Mouse (Mus musculus) heart, postnatal 4 days (tissue): ENCODE measurements around the gene Ensa. TPM values are rescaled to one million over a fixed set of nuclear protein-coding genes. Genes with fewer than 3 reads are reported as not detected.
"Not testable (repeated sequence)": the region's sequence is repeated elsewhere in the genome, so short reads cannot be mapped to it uniquely, and the experiment has no call there.

Source experiments
- DNase-seq: peaks from one replicate; pipeline ENCODE4 v3.0.0; 2021
- total RNA-seq, 2 experiments: library from RNA; stranded (reverse); gene quantifications; 2 replicates each; pipeline ENCODE4 v1.2.3; 2021

Gene Ensa
- 10 to 100 TPM; 49.2 to 50.5 TPM for total RNA-seq

DNA sequence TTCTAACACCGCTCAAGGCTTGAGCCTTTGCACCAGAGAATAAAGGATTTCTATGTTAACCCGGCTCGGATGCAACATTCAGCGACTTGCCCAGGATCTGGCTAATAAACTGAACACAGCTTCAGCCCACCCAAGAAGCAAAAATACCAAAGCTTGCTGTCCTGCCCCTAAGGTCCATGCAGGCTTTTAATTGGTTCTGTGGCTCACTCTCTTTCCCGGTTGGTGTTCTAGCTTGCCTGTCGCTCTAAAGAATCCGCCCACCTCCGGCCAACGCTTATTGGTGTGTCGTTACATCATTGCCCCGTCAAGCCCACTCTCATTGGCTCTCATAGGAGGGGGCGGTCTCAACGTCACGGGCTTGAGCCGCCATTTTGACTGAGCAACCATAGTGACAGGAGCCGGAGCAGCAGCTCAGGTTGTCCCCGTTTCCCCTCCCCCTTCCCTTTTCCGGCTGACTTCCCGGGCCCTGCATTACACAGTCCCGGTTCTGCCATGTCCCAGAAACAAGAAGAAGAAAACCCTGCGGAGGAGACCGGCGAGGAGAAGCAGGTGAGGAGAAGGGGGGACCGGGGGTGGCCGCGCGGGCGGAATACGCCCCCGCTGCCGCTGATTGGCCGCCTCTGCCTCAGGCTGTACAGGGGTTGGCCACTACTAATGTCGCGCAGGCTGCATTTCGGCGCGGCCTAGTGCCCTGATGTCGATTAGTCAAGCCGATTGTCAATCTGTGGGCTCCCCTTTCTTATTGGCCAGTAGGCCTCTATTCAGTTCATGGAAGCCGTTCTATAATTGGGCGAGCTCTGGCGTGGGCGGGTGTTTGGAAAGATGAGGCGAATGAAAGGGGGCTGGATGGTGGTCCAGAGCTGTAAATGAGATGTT, at the start of gene Ensa:
Gene Ensa (plus strand): TSS at position 366 of the 876 bp plus-strand sequence.
- peak; percentile 97 for DNase-seq

DNA sequence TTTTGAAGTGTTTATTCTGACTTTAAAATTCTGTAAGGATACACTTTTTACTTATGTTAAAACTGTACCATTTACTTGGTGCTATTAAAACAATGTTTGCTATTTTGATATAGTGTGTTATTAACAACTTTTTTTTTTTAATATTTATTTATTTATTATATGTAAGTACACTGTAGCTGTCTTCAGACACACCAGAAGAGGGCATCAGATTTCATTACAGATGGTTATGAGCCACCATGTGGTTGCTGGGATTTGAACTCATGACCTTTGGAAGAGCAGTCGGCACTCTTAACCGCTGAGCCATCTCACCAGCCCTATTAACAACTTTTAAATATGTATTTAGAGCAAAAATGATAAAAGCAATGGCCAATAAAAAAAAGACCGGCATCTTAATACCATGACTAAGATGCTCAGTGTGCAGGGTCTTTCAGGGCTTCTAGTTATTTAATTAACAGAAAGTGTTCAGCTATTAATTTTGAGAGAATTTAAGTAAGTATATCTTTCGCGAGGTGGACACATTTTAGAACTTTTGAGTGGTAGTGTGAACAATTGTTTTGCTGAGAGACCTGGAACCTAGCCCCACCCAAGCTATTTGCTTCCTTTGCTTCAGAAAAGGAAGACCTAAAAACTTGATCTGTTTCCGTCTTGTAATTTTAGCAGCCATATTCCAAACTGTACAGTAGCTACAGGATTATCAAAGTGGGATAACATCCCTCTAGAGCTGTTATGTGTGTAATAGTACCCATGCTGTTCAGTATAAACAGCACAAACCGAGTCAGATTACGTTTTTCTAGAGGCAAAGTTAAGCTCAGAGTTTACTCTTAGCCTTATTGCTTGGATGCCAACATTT, 36.8 kb upstream of the Ensa start:
- DNase-seq = no peak

DNA sequence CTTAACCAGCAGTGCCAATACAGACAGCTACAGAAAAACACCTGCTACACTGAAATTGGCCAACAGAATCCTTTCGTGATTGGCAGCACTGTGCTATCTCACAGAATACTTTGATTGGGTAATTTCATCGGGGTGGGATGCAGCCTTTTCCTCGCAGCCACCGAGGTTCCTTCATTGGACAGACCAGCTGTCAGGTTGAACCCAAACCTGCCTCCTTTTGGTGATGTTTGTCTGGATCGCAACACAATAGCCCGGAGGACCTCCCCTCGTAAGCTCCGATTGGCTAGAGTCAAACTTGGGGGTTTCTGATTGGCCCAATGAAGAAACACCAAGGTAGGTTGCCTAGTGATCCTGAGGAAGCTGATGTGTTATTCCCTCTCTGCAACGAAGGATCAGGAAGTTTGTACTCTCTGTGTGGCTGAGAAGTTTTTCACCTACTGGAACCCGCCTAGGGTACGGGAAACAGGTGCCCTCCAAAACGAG, 36.1 kb upstream of the Ensa start, which contains the start of gene Golph3l:
Gene Golph3l (plus strand): TSS at position 331 of the 483 bp plus-strand sequence.
- peak; percentile 95 for DNase-seq

GRCm38 (mm10) chr3:95598734-95599133, 26.1 kb upstream of the Ensa start:
- no peak for DNase-seq

DNA sequence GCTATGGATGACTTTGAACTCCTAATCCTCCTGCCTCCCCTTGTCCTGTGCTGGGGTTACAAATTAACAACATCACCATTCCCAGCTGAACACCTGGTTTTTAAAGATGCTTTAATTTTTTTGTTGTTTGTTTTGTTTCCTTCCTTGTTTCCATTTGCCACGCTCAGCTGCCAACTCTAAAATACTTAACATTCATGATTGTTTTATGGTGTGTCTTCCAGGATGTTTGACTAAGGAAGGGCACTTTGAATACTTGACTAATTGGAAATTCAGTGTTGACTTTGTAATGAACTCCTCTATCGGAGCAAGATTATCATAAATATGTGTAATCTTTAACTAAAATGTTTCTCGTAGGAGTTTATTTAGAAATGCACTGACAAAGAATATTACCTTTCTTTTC, 23.5 kb upstream of the Ensa start:
- DNase-seq = no peak

DNA sequence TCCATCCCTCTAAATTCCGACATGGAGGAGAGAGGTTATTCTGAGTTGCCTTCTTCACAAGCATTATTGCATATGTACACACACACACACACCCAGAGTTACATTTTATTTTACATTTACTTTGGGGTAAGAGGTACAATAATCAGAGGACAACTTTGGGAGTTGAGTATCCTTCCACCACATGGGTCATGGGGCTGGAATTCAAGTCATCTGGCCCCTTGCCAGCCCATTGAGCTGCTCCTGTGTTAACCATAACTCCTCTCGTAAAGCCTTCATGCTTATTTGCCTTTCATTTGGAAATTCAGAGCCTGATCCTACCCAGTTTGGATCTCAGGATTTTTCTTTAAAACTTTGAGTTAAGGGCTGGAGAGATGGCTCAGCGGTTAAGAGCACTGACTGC, 18.7 kb upstream of the Ensa start:
- peak; percentile 38 for DNase-seq

DNA sequence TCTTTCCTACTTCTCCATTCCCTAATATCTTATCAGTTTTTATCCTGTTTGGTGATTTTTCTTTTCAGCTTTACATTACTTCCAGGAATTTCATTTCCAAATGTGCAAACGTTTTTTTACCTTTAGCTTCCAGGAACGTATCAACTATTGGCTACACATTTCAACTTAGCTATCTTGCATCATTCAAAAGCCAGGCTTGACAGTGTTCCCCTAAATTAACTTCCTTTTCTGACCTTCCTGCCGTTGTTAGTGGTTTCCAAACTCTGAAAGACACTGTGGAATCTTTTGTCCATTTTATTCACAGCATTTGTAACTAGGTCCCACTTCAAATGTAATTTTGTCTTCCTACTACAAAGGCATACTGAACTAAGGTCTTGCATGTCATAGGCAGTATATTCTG, 15.6 kb upstream of the Ensa start:
- no peak for DNase-seq

DNA sequence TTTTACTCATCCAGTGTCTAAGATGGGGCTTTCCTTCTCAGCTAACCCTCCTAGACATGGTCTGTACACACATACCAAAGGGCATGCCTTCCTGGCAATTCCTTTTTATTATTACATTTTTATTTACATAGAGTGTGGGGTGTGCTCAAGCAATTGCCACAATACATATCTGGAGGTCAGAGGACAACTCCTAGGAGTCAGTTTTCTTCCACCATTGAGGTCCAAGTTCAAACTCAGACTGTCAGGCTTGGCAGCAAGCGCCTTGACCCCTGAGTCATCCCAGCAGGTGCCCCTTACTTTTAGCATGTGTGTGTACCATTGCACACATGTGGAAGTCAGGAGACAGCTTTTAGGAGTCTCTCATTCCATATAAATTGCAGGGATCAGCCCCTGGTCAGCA, 10.8 kb upstream of the Ensa start:
- no peak for DNase-seq

DNA sequence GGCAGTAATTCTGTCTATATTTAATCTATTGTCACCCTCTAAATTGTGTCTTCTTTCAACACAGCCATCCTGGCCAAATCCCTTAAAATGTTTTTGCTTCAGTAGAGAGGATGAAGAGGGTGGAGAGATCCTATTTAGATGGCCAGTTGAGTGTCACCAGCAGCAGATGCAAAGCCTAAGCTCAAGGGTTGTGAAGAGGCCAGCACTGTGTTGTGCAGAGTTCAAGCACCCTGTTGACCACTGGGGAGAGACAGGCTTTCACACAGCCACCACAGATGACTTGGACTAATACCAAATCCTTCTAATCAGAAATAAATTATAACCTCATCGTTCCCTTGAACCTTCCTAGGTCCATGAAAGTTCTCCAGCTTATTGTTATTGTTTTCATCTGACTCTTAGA, 6.3 kb upstream of the Ensa start:
- DNase-seq = no peak

DNA sequence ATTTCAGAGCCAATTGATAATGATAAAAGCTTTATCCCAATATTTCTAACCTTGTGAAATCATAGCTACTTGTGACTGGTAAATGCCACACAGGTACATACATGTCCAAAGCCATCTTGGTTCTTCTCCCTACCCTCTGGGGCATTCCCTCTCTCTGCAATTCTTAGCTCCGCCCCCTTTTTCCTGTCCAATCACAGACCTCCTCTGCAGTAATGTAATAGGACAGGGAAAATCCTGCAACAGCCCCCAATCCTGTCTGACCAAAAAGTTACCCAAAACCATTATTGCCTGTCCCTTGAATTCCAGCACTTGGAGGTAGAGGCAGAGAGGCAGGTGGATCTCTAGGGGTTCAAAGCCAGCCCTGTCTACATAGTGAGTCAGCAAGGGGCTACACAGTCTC, 3.6 kb upstream of the Ensa start:
- no peak for DNase-seq

DNA sequence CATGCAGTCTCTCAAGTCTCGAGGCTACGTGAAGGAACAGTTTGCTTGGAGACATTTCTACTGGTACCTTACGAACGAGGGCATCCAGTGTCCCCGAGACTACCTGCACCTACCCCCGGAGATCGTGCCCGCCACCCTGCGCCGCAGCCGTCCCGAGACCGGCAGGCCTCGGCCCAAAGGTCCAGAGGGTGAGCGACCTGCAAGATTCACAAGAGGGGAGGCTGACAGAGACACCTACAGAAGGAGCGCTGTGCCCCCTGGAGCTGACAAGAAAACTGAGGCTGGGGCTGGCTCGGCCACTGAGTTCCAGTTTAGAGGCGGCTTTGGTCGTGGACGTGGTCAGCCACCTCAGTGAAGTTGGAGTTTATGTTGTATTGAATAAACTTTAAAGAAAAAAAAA, 2.4 kb upstream of the Ensa start:
- not testable (repeated sequence) for DNase-seq

GRCm38 (mm10) chr3:95623551-95623950, 1.2 kb upstream of the Ensa start:
- no peak for DNase-seq

GRCm38 (mm10) chr3:95623991-95624515, 740 bp upstream of the Ensa start:
- not testable (repeated sequence) for DNase-seq

- DNase-seq = no peak
These were observed 3.0 kb downstream of the Ensa start for GRCm38 (mm10) chr3:95627763-95628162.

DNA sequence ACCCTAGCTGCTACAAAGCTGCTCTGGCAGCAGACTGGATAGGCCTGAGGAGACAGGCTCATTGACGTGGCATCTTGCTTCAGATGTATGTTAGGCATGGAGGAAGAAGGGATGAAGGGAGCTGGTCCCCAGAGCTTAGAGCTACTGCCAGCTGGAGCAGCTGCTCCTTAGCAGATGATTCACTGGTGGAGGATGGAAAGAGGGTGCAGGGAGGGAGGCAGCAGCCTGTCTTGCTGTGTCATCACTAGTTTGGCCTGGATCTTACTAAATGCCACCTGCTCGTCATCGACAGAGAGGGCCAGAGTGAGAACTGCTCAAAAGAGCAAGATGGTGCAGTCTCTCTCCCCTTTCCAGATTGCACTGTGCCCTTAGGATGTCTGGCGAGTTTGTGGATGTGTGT, 5.0 kb downstream of the Ensa start:
- DNase-seq = no peak

DNA sequence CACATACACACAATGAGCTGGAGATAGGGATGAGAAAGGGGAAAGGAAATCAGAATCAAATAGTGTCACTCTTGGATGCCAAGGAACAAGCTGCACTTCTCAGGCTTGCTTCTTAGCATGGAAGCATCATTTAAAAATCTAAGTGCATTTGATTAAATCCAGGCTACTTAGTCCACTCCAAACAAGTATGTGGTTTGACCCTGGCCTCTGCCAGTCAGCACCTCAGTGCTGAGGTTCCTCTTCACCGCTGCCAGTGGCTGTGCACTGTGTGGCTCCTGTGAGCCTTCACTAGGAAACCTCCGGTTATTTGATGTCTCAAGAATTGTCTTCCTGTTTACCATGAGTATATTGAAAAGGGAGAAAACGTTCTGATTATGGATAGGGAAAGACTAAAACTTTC, 6.1 kb downstream of the Ensa start:
- DNase-seq = no peak

DNA sequence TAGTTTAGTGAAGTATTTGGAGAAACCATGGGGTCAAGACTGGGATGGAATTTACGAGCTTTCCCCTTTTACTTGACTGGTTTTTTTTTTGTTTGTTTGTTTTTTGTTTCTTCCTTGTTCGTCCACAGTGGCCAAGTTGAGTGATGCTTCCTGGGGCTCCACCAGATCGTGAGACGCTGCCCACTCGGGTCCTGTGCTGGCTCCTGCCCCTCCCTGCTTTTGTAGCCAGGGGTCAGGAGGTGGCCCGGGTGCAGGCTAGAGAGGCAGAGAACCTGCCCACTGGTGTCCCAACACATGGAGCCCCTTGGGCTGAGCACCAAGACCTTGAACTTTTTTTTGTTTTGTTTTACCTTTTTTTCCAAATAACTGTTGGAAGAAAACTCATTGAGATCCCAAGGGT, 6.5 kb downstream of the Ensa start:
- no peak for DNase-seq

DNA sequence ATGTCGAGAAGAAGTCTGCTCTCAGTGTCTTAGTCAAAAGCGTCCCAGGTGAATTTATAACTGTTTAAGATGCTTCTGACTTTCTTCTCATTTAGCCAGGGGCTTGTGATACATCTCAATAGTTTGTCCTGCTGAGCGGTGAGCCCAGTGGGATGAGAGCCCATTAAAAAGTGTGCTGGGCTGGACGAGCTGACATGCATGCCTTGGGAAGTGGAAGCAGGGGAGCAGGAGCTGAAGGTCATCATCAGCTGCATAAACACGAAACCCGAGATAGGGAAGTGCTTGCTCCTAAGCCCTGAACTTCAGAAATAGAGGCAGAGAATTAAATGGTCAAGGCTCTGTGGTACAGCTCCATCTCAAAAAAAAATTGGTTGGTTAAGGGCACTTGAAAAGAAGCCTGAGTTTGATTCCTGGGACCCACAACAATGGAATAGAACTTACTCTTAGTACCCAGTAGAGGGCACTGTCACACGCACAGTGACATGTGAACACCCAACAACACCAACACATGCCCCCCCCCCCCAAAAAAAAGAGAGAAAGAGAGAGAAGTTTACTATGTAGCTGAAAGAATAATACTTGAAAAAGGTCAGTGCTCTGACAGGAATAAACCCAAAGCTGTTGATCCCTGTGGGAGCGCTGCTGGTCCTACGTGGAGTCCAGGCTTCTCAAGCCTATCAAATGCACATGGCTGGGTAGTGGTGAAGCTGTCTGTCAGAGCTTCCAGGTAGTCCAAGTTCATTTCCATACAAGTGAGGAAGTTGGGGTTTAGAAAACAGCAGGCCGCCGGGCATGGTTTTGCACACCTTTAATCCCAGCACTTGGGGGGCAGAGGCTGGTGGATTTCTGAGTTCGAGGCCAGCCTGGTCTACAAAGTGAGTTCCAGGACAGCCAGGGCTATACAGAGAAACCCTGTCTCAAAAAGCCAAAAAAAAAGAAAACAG, 8.1 kb downstream of the Ensa start:
- no peak for DNase-seq

GRCm38 (mm10) chr3:95635636-95636035, 10.8 kb downstream of the Ensa start:
- no peak for DNase-seq

DNA sequence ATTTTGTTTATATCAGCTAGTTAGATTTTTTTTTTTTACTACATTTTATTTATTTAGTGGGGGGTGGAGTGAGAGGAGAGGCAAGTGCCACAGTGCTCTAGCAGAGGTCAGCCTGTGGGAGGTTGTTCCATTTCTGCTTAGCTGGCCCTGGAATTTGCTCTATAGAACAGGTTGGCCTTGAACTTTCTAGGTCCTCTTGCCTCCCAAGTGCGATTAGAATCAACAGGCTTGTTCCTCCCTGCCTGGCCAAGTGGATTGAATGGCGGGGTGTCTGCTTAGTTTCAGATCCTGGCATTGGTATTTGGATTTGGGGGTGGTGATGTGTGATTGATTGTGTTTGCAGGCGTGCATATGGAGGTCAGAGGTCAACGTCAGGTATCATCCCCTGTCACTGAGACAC, 11.3 kb downstream of the Ensa start:
- DNase-seq = no peak

DNA sequence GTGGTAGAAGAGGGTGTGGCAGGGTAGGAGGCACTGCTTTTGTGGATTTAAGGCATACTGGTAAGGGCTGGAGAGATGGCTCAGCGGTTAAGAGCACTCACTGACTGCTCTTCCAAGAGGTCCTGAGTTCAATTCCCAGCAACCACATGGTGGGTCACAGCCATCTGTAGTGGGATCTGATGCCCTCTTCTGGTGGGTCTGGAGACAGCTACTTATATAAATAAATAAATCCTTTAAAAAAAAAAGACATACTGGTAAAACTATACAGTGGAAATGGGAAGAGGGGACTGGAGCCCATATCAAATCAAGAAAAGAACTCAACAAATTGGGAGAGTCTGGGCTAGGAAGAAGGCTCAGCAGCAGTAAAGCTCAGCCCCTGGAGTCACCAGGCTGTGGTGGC, 14.9 kb downstream of the Ensa start:
- no peak for DNase-seq

- DNase-seq = no peak
These were observed 18.3 kb downstream of the Ensa start for GRCm38 (mm10) chr3:95643097-95643496.
